Mouse (Mus musculus) cerebellum, postnatal 25 days (tissue): ENCODE measurements around the gene Gm5737.

Source experiments
- DNase-seq, 2 experiments: peaks; one replicate each; pipeline ENCODE4 v3.0.0; 2021; ENCODE audit warnings: mixed read lengths in 2 of 2

The Gm5737 gene

GRCm38 (mm10) chr7:120843037-120843621 lies 31.0 kb downstream of the Gm5737 start:
- peak; percentile 87 to 91 for DNase-seq

- peak in 1 of 2 experiments; percentile 47 for DNase-seq
Observed at GRCm38 (mm10) chr7:120843852-120844435, 31.8 kb downstream of the Gm5737 start.

- no peak for DNase-seq
Observed at GRCm38 (mm10) chr7:120844689-120845088, 32.5 kb downstream of the Gm5737 start.

- peak in 1 of 2 experiments; percentile 40 for DNase-seq
Observed at GRCm38 (mm10) chr7:120848831-120849512, 36.8 kb downstream of the Gm5737 start.

- no peak for DNase-seq
Observed at GRCm38 (mm10) chr7:120850165-120850564, 38.0 kb downstream of the Gm5737 start.

GRCm38 (mm10) chr7:120859854-120860253 lies 47.7 kb downstream of the Gm5737 start:
- DNase-seq: no peak

- no peak for DNase-seq
Observed at GRCm38 (mm10) chr7:120860799-120861487, 48.8 kb downstream of the Gm5737 start.

GRCm38 (mm10) chr7:120861488-120862047 lies 49.4 kb downstream of the Gm5737 start:
- no peak for DNase-seq

GRCm38 (mm10) chr7:120862196-120862595 lies 50.0 kb downstream of the Gm5737 start:
- DNase-seq: no peak

GRCm38 (mm10) chr7:120862626-120863025 lies 50.5 kb downstream of the Gm5737 start:
- DNase-seq: no peak

- no peak for DNase-seq
Observed at GRCm38 (mm10) chr7:120863476-120863875, 51.3 kb downstream of the Gm5737 start.

GRCm38 (mm10) chr7:120865100-120865499 lies 52.9 kb downstream of the Gm5737 start:
- DNase-seq: peak in 1 of 2 experiments; percentile 57

GRCm38 (mm10) chr7:120865832-120866231 lies 53.7 kb downstream of the Gm5737 start:
- no peak for DNase-seq

GRCm38 (mm10) chr7:120866684-120867083 lies 54.5 kb downstream of the Gm5737 start:
- DNase-seq: no peak

GRCm38 (mm10) chr7:120867720-120868119 lies 55.6 kb downstream of the Gm5737 start:
- no peak for DNase-seq

GRCm38 (mm10) chr7:120869883-120870282 lies 57.7 kb downstream of the Gm5737 start:
- DNase-seq: no peak

GRCm38 (mm10) chr7:120870431-120871008 lies 58.4 kb downstream of the Gm5737 start:
- peak; percentile 30 to 53 for DNase-seq

GRCm38 (mm10) chr7:120873083-120873482 lies 60.9 kb downstream of the Gm5737 start:
- no peak for DNase-seq

GRCm38 (mm10) chr7:120874021-120874420 lies 61.9 kb downstream of the Gm5737 start:
- DNase-seq: no peak

GRCm38 (mm10) chr7:120874764-120875539 lies 62.8 kb downstream of the Gm5737 start:
- DNase-seq: no peak

- DNase-seq: no peak
Observed at GRCm38 (mm10) chr7:120875540-120876388, 63.6 kb downstream of the Gm5737 start.
